Mouse (Mus musculus) ES-Bruce4 (cell line): ENCODE measurements around the gene Samd1.

Experiments
- CTCF ChIP-seq: IDR thresholded peaks from one replicate; pipeline ENCODE4 v1.8.1; 2011; ENCODE audit warnings: low read depth, low read length
- POLR2A ChIP-seq: IDR thresholded peaks from one replicate; pipeline ENCODE4 v1.8.1; 2011; ENCODE audit warnings: low read length; ENCODE audit not compliant: insufficient read depth

DNA sequence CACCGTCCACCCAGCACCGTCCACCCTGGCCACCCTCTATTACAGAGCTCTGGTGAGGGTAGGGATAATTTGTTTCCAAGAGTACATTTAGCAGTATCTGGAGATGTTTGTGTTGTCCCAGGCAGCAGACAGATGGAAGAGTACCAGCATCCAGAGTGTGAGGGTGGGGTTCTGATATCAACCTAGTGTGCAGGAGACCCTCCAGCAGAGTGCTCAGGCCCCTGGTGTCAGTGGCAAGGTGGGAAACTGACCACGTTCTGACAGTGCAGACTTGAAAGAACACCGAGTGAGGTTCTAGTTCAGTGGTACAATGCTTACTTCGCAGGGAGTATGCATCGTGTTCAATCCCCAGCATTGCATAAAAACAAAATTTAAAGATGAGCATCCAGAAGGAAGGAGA, 25.8 kb upstream of the Samd1 start:
- TF ChIP-seq CTCF: no peak
- TF ChIP-seq POLR2A: no peak
